Mouse (Mus musculus) forebrain, embryonic 14.5 days (tissue): ENCODE measurements at regions not wholly inside any gene's neighbourhood (a gene's known extent, or its start where the extent isn't known, plus 50 kb on each side); places are given as distances from the start of the nearest gene placed in this dataset.

Experiments
- ATAC-seq: fragments of 200-750 bp; cut with Nextera tagmentation; 2 replicates; pipeline ENCODE4 v1.8.0; 2017; ENCODE audit warnings: mild to moderate bottlenecking, moderate library complexity
- DNase-seq: peaks from one replicate; pipeline ENCODE4 v3.0.0-alpha.2; 2015; ENCODE audit warnings: low spot score
- H3K27ac ChIP-seq: fragments of 300-500 bp; sonication (generic); 2 replicates; pipeline ENCODE4 v1.5.1; 2014; ENCODE audit warnings: low read depth, mild to moderate bottlenecking, control low read depth, low read length, moderate library complexity
- H3K27me3 ChIP-seq: fragments of 300-500 bp; sonication (generic); replicated peaks from 2 replicates; pipeline ENCODE4 v1.6.1; 2014; ENCODE audit warnings: low read length, control low read depth, mixed read lengths; ENCODE audit not compliant: control insufficient read depth, insufficient read depth
- H3K36me3 ChIP-seq: fragments of 300-500 bp; sonication (generic); 2 replicates; pipeline ENCODE4 v1.6.1; 2014; ENCODE audit warnings: low read length, control low read depth; ENCODE audit not compliant: control insufficient read depth, insufficient read depth
- H3K4me1 ChIP-seq: fragments of 300-500 bp; sonication (generic); 2 replicates; pipeline ENCODE4 v1.6.1; 2014; ENCODE audit warnings: antibody characterized with exemption, low read length, control low read depth; ENCODE audit not compliant: control insufficient read depth, insufficient read depth
- H3K4me2 ChIP-seq: fragments of 300-500 bp; sonication (generic); 2 replicates; pipeline ENCODE4 v1.6.1; 2014; ENCODE audit warnings: mild to moderate bottlenecking, control low read depth, low read length
- H3K4me3 ChIP-seq: fragments of 300-500 bp; sonication (generic); 2 replicates; pipeline ENCODE4 v1.5.1; 2014; ENCODE audit warnings: low read depth, low read length, control low read depth
- H3K9ac ChIP-seq: fragments of 300-500 bp; sonication (generic); 2 replicates; pipeline ENCODE4 v1.6.1; 2014; ENCODE audit warnings: mild to moderate bottlenecking, low read length, control low read depth, moderate library complexity
- H3K9me3 ChIP-seq: fragments of 300-500 bp; sonication (generic); replicated peaks from 2 replicates; pipeline ENCODE4 v1.6.1; 2016; ENCODE audit warnings: low read length, control low read depth, mixed read lengths; ENCODE audit not compliant: control insufficient read depth
- WGBS: fragments of 180-500 bp; shearing (Covaris S2); extraction: QIAGEN DNeasy Blood & Tissue Kit; methylation state at CpG from one replicate; pipeline ENCODE4 v1.1.7; 2014; 5-methylcytosine and 5-hydroxymethylcytosine counted together

DNA sequence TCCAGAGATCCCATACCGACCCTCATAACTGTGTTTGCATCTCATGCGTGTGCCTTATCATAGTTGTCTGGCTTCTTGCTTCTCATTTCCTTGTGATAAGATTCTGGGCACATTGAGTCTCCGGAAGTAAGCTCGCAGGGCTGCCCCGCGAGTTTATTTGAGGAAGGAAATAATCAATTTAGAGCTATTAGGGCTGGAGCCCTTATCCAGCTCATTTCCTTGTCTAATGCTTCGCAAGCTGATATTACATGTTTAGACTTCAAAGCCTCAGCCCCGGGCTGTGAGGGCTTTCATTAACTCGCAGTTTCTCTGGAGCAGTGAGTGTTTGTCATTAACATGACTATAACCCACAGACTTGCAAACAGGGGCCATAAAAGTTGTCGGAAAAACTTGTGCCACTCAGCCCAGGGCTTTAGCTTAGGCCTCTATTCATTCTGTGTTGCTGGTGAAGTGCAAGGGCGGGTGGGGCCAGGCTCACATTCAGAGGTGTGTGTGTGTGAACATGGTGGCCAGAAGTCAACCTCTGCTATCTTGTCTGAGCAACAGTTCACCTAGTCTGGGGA, 251.0 kb upstream of the Gm5148 start:
- Histone ChIP-seq H3K4me2 (no peak overlapping the region), H3K4me3 (no peak overlapping the region), H3K4me1 (peaks cover 13% of the 10 kb centered on the region), H3K9ac (no peak overlapping the region), H3K27ac (no peak overlapping the region), H3K27me3 (no peaks in the 10 kb centered on the region), H3K9me3 (no peaks in the 10 kb centered on the region), H3K36me3 (no peaks in the 10 kb centered on the region)
- 24% methylated on average over 11 of the region's 11 CpGs for WGBS
- ATAC-seq (peak; percentile 34; the same call in 1 of the 2 replicates), DNase-seq (peak; percentile 40)

DNA sequence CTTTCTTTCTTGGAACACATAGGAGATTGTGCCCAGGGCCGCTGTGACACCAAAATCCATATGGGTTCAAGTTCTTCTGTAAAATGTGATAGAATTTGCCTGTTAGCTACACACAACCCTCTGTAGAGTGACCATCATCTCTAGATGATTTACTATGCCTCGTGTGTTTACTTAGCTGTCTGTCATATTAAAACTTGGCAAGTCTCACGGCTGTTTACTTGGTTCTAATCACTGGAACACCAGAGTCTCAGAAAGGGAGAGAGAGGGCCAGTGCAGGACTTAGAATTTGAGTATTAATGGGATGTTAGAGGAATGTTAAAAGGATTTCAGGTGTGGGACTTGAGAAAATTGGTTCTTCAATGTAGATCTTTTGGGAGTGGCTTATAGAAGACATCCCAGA, 248.6 kb upstream of the Gm5148 start:
- no peaks in the 10 kb centered on the region for H3K9me3 ChIP-seq
- WGBS, result 82% methylated on average over 3 of the region's 3 CpGs
- H3K27ac ChIP-seq, result no peak overlapping the region
- H3K4me3 ChIP-seq, result no peak overlapping the region
- H3K36me3 ChIP-seq, result no peaks in the 10 kb centered on the region
- no peaks in the 10 kb centered on the region for H3K27me3 ChIP-seq
- no peak overlapping the region for H3K4me2 ChIP-seq
- DNase-seq, result no peak
- ATAC-seq, result no peak
- H3K9ac ChIP-seq, result no peak overlapping the region
- H3K4me1 ChIP-seq, result peaks cover 13% of the 10 kb centered on the region

DNA sequence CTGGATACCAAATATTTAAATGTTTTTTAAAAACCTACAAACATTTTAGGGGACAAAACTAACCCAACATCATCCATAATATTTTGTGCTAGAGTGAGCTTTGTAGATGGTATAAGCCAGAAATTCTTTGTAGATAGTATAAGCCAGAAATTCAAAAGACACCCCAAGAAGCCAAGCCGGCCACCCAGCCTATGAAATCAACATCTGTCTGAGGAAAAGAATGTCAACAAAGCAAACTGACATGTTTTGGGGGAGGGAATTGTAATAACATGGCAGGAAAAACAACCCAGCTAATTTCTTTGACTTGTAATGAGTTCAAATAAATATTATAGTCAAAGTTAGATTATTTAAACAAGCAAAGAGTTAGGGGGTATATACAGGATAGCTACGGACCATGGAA, 246.9 kb upstream of the Gm5148 start:
- 81% methylated on average over 2 of the region's 2 CpGs for WGBS

DNA sequence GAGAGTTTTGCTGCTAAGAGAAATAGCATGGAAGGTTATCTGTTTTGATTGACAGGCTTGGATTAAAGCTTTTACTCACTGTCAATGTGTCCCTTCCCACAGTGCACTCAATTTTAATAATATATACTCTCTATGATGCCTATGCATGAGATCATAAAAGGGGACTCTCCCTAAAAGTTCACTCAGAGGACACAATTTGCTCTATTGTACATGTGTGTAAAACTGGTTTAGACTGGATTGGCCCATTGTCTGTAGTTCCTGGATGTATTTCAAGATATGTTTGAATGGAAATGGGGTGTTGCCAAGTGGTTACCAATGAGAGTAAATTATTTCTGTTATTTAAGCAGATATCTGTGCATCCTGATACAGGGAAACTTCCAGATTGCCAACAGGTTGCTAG, 244.4 kb upstream of the Gm5148 start:
- no peaks in the 10 kb centered on the region for H3K36me3 ChIP-seq
- H3K27me3 ChIP-seq, result no peaks in the 10 kb centered on the region
- no peaks in the 10 kb centered on the region for H3K9me3 ChIP-seq
- no peak for ATAC-seq
- H3K9ac ChIP-seq, result no peak overlapping the region
- no peak for DNase-seq
- no peak overlapping the region for H3K4me3 ChIP-seq
- no peak overlapping the region for H3K27ac ChIP-seq
- no peaks in the 10 kb centered on the region for H3K4me1 ChIP-seq
- H3K4me2 ChIP-seq, result no peak overlapping the region

More for the DNA sequence above, 246.9 kb upstream of the Gm5148 start:
- H3K4me2 ChIP-seq, result no peak overlapping the region
- H3K9me3 ChIP-seq, result no peaks in the 10 kb centered on the region
- no peak overlapping the region for H3K27ac ChIP-seq
- ATAC-seq, result no peak
- peaks cover 7% of the 10 kb centered on the region; the same call in 1 of the 2 replicates for H3K4me1 ChIP-seq
- DNase-seq, result no peak
- H3K9ac ChIP-seq, result no peak overlapping the region
- H3K4me3 ChIP-seq, result no peak overlapping the region
- H3K36me3 ChIP-seq, result no peaks in the 10 kb centered on the region
- H3K27me3 ChIP-seq, result no peaks in the 10 kb centered on the region

- H3K4me3 ChIP-seq, result no peak overlapping the region
These were observed 240.9 kb upstream of the Gm5148 start for GRCm38 (mm10) chr3:37965221-37965620.

DNA sequence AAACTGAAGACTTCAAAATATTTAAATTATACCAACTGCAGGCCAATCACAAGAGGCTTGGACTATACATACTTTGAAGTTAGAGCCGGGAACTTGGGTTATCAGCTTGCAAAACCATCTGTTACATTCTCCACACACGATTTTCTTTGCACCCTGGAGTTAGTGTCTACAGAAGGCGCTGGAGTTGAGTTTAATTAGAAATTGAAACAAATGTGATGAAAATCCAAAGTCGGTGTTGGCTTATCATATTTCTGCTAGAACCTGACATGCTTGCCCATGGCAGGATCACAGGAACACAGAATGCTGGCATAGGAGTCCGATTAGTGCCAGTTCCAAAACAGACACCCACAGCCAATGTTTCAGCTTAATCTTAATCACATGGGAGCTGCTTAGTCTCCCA, 239.8 kb upstream of the Gm5148 start:
- no peaks in the 10 kb centered on the region for H3K4me1 ChIP-seq
- H3K9me3 ChIP-seq, result no peaks in the 10 kb centered on the region
- no peaks in the 10 kb centered on the region for H3K27me3 ChIP-seq
- no peak overlapping the region for H3K4me2 ChIP-seq
- H3K27ac ChIP-seq, result no peak overlapping the region
- H3K4me3 ChIP-seq, result no peak overlapping the region
- peak; percentile 34; the same call in 1 of the 2 replicates for ATAC-seq
- no peaks in the 10 kb centered on the region for H3K36me3 ChIP-seq
- H3K9ac ChIP-seq, result no peak overlapping the region
- peak; percentile 16 for DNase-seq
- 76% methylated on average over 5 of the region's 5 CpGs for WGBS

More at GRCm38 (mm10) chr3:37965221-37965620, 240.9 kb upstream of the Gm5148 start:
- no peak overlapping the region for H3K9ac ChIP-seq
- H3K4me2 ChIP-seq, result no peak overlapping the region
- no peaks in the 10 kb centered on the region for H3K27me3 ChIP-seq
- H3K36me3 ChIP-seq, result no peaks in the 10 kb centered on the region
- ATAC-seq, result no peak
- DNase-seq, result no peak
- H3K9me3 ChIP-seq, result no peaks in the 10 kb centered on the region
- H3K27ac ChIP-seq, result no peak overlapping the region
- H3K4me1 ChIP-seq, result no peaks in the 10 kb centered on the region
- WGBS, result 89% methylated on average over 4 of the region's 4 CpGs

GRCm38 (mm10) chr3:37962811-37963210, 238.5 kb upstream of the Gm5148 start:
- DNase-seq, result no peak

GRCm38 (mm10) chr3:37962043-37962810, 237.9 kb upstream of the Gm5148 start:
- H3K4me1 ChIP-seq, result no peaks in the 10 kb centered on the region
- no peaks in the 10 kb centered on the region for H3K27me3 ChIP-seq
- H3K9ac ChIP-seq, result no peak overlapping the region
- no peaks in the 10 kb centered on the region for H3K9me3 ChIP-seq
- H3K27ac ChIP-seq, result no peak overlapping the region
- ATAC-seq, result no peak
- 70% methylated on average over 12 of the region's 12 CpGs for WGBS
- no peak overlapping the region for H3K4me3 ChIP-seq
- H3K4me2 ChIP-seq, result no peak overlapping the region
- no peaks in the 10 kb centered on the region for H3K36me3 ChIP-seq
- no peak for DNase-seq

More at GRCm38 (mm10) chr3:37962811-37963210, 238.5 kb upstream of the Gm5148 start:
- no peaks in the 10 kb centered on the region for H3K9me3 ChIP-seq
- no peak for ATAC-seq
- no peak overlapping the region for H3K9ac ChIP-seq
- H3K36me3 ChIP-seq, result no peaks in the 10 kb centered on the region
- no peak overlapping the region for H3K4me3 ChIP-seq
- H3K4me1 ChIP-seq, result no peaks in the 10 kb centered on the region
- H3K4me2 ChIP-seq, result no peak overlapping the region
- H3K27me3 ChIP-seq, result no peaks in the 10 kb centered on the region
- no peak overlapping the region for H3K27ac ChIP-seq
- WGBS, result 77% methylated on average over 8 of the region's 8 CpGs

GRCm38 (mm10) chr3:37958361-37958978, 234.2 kb upstream of the Gm5148 start:
- no peak for DNase-seq
- no peak for ATAC-seq
- H3K36me3 ChIP-seq, result no peaks in the 10 kb centered on the region
- H3K4me3 ChIP-seq, result no peak overlapping the region
- no peaks in the 10 kb centered on the region for H3K9me3 ChIP-seq
- H3K4me1 ChIP-seq, result no peaks in the 10 kb centered on the region
- 58% methylated on average over 6 of the region's 6 CpGs for WGBS
- H3K4me2 ChIP-seq, result no peak overlapping the region
- H3K27me3 ChIP-seq, result no peaks in the 10 kb centered on the region
- H3K9ac ChIP-seq, result no peak overlapping the region
- H3K27ac ChIP-seq, result no peak overlapping the region
